Mouse (Mus musculus) T-helper 1 cell (primary cell): ENCODE measurements around the gene H2-K1.
"Not testable (repeated sequence)": the region's sequence is repeated elsewhere in the genome, so short reads cannot be mapped to it uniquely, and the experiment has no call there.

ENCODE experiments used
- in situ Hi-C: fragments of 300-600 bp; cut with MboI, MseI; formaldehyde crosslinking; loops from one replicate; pipeline ENCODE4 v1.15.1; 2025; ENCODE audit warnings: high pct_unique_total_duplicates

H2-K1 gene

DNA sequence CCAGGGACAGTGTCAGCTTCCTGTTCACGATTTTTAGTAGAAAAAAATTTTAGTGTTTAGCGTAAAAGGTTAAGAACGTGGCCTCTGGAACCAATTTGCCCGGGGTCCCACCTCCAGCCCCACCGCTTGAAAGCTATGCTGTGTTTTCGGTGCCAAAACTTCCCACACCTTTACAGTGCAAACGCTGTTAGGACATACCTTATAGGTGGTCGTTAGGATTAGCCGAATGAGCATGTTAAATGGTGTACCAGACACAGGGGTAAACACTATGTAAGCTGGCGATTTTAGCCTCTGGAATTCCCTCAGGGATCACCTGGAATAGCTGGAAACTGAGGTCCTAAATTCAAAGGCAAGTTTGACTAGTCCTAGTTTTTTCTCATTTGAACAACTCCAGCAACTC is 43.8 kb downstream of the H2-K1 start:
- in situ Hi-C loops = no loop called here

DNA sequence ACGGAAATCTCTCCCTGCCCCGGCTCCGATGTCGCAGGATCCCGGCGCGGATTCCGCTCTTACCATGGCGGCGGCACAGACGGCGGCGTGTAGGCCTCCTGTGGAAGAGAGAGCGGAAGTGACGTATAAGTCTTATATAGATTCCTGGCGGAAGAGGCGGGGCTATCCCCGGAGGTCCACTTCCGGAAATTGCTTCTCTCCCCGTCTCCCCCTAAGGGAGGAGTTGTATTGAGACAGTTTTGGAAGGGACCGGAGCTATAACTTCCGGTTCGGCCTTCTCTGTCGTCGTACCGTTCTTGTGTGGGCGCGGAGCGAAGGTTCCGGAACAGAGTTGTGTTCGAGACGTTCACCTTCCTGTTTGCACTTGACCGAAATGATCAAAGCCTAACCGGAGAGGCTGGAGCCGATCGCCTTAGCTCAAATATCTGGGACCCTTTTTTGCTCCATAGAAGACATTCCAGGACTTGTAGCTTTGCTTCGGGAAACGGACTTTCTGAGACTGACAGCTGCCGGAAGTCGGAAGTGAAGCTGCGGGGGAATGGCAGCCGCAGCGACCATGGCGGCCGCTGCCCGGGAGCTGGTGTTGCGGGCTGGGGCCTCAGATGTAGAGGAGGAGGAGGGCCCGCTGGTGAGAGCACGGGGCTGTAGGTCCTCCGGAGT is 44.5 kb downstream of the H2-K1 start, which contains the start of the genes Vps52 and Rps18:
Vps52 (plus strand) TSS at position 258 of the 660 bp plus-strand sequence.
Rps18 (minus strand) TSS at position 447 of the 660 bp plus-strand sequence.
- in situ Hi-C loops = no loop called here

DNA sequence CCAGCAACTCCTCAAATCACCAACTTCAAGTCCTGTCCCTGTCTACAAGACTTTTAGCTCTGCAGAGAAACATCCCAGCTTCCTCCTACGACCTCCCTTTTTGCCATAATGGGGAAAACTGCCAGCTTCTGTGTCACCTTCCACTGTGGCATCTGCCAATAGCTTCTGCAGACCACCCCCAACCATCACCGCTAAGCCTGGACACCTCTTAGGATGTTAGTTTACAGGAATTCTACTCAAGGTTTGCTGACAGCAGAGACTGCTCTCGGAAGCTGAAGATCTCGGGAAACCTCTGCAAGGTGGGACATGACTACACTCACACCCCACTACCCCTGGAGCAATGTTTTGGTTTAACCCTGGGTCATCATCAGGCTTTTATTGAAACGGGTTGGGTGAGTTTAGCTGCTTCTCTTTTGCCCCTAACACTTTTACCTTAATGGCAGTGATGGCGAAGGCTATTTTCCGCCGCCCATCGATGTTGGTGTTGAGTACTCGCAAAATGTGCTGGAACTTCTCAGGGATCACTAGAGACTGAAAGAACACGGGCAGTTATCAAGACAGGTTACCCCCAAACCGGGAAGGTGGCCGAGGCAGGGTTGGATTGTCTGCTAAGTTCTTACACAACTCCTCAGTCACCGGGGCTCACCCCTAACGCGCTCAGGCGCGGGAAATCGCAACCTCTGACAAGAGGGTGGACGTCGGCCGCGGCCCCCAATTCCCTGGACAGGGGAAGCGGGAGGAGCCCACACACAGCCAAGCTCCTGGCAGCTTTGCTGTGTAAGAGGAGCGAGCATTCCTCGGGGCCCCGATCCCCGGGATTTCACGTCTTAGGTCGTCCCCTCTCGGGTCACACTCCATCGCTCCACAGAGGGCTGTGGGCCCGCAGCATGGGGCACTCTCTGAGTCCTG is 45.2 kb downstream of the H2-K1 start:
- in situ Hi-C loops = no loop called here

DNA sequence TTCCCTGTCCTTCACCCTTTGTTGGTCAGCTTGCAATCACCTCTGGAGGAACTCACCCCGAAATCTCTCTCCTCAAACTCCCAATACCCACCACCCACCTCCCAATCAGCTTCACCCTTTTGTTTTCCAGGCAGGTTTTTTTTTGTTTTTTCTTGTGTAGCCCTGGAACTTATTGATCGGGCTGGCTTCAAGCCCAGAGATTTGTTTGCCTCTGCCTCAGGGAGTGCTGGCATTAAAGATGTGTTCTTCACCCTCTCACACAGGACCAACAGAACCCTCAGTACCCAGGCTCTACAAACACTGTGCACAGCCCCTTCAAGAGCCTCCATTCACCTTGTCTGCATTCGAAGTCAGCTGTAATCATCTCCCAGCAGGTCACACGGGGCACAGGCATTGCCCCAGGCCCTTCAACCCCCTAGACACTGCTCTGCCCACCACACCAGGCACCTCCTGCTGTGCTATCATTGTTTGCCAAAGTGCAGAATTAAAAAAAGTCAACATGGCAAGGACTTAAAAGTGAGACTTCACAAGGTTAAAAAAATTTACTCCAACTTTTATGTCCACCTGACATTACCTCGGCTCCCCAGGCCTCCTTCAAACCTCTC is 46.1 kb downstream of the H2-K1 start:
- in situ Hi-C loops = no loop called here

DNA sequence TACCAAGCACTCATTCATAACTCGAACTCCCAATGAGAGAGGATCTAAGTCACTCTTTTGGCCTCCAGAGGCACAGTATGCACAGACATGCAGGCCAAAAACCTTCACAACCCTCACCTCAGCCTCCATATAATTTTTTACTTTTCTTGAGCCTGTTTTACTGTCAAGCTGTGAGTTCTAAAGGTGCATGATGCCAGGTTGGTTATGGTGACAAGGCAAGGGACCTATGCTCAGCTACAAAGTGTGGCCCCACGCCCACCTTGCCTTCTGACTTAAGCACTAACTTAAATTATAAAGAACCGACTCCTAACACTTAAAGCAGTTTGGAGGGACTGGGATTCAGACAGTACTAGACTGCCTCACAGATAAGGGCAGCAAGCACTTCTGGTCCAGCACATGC is 46.8 kb downstream of the H2-K1 start:
- in situ Hi-C loops = no loop called here

DNA sequence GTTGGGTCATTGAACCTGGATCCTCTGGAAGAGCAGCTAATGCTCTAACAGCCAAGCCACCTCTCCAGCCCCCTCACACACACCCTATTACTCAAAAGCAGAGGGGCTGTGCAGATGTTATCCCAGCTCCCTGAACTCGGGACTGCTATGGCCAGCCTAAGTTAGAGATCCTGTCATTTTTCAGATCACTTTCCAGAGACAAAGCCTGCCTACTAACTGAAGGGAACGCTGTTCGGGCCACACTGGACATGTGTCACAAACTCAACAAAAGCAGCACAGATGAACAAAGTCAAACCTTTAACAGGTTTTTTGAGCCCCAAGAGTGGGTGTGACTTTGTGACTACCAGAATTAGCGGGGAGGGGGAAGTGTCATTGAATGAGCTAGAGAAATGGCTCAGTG is 47.3 kb downstream of the H2-K1 start:
- in situ Hi-C loops = no loop called here

DNA sequence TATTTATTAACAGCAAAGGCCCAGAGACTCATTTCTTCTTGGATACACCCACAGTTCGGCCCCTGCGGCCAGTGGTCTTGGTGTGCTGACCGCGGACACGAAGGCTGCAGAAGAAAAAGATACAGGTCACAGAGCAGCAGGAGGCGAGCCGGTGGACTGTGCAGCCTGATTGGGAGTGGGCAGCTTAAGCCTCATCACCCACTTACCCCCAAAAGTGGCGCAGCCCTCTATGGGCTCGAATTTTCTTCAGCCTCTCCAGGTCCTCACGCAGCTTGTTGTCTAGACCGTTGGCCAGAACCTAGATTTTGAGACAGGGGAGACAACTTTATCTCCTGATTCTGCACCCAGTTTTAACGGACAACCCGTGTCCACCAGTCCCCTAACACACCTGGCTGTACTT is 48.1 kb downstream of the H2-K1 start:
- in situ Hi-C loops = not testable (repeated sequence)

DNA sequence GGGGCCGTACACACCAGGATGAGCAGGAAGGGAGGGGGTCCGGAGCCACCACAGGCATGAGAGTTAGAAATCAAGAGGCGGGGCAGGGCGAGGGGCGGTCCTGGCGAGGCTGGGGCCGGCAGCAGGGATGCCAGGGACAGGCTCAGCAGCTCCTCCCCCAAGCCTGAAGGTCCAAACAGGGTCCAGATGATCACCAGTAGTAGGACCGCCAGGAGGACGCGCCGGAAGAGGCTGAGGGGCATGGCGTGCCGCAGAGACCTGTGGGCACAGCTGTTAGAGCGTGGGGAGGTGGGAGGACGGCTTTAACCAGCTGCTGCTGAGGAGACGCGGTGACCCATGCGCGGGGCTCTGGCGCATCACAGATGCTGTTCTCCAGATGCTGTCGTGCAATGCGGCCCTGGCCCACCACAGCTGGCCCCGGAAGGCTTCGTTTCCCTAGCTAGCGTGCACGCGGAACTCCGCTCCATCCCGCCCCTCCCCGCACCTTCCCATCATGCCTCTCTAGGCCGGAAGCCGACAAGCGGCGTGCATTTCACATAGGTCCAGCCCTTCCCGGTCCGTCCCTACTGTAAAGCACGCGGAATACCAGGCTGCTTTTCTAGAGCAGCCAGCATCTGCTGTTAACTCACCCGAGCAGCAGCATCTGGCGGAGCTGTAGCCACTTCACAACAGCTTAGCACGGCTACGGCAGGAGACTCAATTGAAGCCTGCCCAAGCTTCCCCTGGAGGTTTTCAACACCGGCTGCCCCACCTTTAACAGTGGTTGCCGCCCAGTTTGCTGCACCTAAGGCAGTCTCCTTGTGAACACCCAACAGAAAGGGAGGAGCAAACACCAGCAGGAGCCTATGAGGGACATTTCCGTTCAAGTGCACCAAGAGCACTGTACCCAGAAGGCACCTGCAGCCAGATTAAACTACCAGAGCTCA is 48.9 kb downstream of the H2-K1 start, which contains the start of gene B3galt4:
B3galt4 (minus strand) TSS at position 468 of the 926 bp plus-strand sequence.
- in situ Hi-C loops = no loop called here

DNA sequence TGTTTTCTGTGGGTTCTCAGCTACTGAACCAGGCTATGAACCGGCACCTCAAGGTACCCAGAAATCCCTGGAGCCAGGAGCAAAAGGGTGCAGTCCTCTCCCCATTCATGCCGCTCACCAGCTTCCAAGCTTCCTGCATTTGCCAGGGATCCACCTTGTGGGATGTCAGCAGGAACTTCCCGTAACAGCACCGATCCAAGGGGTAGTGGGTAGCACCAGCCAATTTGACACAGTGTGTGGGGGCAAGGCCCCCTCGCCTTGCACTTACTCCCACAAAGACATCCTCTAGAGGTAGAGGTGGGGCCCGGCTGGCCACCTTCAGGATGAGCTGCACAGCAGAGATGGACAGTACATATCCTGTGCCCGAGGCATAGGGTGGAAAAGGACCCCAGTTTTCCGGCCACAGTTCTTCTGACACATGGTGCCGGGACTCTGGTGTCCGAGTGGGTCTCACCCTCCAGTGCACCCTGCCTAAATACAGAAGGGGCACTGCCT is 50.0 kb downstream of the H2-K1 start:
- in situ Hi-C loops = no loop called here

DNA sequence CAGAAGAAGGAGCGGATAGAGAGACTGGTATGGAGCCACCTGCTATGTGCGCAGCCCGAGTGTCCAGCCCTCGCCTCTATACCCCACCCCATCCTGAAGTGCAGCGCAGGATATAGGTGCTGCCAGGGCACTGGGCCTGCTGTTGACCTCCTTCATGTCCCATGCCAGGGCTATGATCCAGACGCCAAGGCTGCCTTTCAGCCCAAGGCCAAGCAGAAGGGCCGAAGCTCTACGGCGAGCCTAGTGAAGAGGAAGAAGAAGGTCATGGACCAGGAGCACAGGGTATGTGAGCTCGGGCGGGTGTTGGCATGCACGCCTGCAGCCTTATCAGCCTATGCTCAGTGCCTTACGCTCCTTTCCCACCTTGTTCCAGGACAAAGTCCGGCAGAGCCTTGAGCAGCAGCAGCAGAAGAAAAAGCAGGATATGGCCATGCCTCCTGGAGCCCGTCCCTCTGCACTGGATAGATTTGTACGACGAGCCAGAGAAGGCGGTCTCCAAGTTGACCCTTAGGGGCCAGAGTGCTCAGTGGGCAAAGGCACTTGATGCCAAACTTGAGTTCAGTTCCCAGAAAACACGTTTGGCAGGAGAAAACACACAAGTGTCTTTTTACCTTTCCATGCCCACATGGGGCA is 51.1 kb downstream of the H2-K1 start:
- in situ Hi-C loops = no loop called here

DNA sequence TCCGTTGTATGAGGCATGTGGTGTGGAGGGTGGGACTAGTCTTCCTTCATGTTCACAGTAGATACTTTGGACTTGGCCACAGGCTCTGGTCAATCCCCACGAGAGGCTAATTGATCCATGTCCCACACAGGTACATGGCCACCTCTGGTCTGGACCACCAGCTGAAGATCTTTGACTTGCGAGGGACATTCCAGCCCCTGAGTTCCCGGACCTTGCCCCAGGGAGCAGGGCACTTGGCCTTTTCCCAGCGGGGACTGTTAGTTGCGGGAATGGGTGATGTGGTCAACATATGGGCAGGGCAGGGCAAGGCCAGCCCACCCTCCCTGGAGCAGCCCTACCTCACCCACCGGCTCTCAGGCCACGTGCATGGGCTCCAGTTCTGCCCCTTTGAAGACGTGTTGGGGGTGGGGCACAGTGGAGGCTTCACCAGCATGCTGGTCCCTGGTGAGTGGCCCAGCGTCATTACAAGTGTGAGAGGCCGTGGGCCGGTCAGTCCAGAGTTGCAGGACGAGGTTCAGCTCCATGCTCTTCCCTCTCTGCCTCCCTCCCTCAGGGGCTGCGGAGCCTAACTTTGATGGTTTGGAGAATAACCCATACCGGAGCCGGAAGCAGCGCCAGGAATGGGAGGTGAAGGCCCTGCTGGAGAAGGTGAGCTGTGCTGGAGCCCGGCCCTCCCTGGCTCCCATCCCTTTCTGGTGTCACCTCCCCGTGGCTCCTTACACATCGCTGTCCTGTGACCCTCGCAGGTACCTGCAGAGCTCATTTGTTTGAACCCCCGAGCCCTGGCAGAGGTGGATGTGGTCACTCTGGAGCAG is 51.9 kb downstream of the H2-K1 start:
- in situ Hi-C loops = no loop called here

DNA sequence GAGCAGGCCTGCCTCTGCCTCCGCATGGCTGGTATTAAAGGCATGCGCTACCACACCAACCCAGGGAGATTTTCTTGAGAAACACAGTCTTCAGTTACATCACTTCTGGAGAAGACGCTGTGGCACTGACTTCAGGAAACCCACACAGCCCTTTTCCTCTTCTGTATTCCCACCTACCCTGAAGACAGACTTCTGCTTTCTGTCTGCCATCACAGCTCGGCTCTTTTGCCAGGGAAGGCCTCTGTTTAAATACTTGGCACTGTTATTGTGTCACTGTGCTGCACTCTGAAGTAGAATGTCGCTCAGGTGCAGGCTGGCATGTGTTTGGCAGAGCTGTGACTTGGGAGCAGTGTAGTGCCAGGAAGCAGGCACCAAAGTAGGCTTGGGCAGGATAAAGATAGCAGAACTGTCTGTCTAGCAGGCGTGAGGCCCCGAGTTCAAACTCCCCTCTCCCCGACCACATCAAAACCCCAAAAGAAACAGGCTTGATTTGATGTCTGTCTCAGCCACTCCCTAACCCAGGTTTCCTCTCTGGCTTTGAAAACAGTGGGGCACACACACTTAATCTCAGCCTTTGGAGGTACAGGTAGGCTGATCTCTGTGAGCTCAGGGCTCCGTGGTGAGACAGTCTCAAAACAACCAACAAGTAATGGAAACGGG is 52.6 kb downstream of the H2-K1 start:
- in situ Hi-C loops = no loop called here
